Mouse (Mus musculus) lung, adult 2 months (tissue): ENCODE measurements around the gene Gas6.

Experiments
- CTCF ChIP-seq: fragments of 200-500 bp; IDR thresholded peaks from 2 replicates; pipeline ENCODE4 v1.5.1; 2011; ENCODE audit warnings: mild to moderate bottlenecking, low read length, control low read depth; ENCODE audit not compliant: insufficient read depth
- POLR2A ChIP-seq: fragments of 200-500 bp; IDR thresholded peaks from 2 replicates; pipeline ENCODE4 v1.6.1; 2011; ENCODE audit warnings: low read depth, mild to moderate bottlenecking, control low read depth, low read length, borderline replicate concordance; ENCODE audit errors: extremely low read depth

- TF ChIP-seq CTCF (no peak), POLR2A (no peak)
These were observed 34.9 kb downstream of the Gas6 start for GRCm38 (mm10) chr8:13459431-13459830.
